ENCODE assay signal across 26 mouse cellular contexts in genomic region chr3:155979636-155980035, GRCm38 (mm10).
A peak's percentile ranks its signal among the peaks of the same experiment; 100 is the strongest.
DNase-seq lines count a peak whose midpoint lies in the region; ATAC-seq and TF ChIP-seq lines count a peak whose summit lies in the region.
"Had no signal": no experiment of that assay in that cellular context is flagged by ENCODE, and none has a peak within 500 bp of the region (broad histone marks: within the 10 kb centered on the region; RNA-seq: fewer than 3 reads in every experiment).

No protein-coding gene starts in this region.

- no peak overlapping the region for H3K4me3 ChIP-seq in hindbrain, embryonic 11.5 days (ENCODE audit: low read depth, low read length)
- H3K4me3 ChIP-seq in hindbrain, embryonic 10.5 days = no peak overlapping the region
- H3K4me3 ChIP-seq in midbrain, embryonic 14.5 days (replicated peaks; ENCODE audit: low read depth, low read length) = no peak overlapping the region
- H3K4me3 ChIP-seq in midbrain, embryonic 11.5 days (ENCODE audit: low read depth, low read length) = no peak overlapping the region
- no peak overlapping the region for H3K4me3 ChIP-seq in forebrain, embryonic 16.5 days (replicated peaks; ENCODE audit: low read length)
- H3K4me3 ChIP-seq in stomach, postnatal 0 days (ENCODE audit: low read depth, low read length) = no peak overlapping the region
- H3K4me3 ChIP-seq: embryonic facial prominence, embryonic 12.5 days; heart, embryonic 13.5 days; kidney, embryonic 15.5 days; left cerebral cortex, adult 2 months; limb, embryonic 12.5 days; liver, embryonic 15.5 days; midbrain, embryonic 10.5 days had no signal

- H3K4me1 ChIP-seq in hindbrain, embryonic 11.5 days (replicated peaks; ENCODE audit: control insufficient read depth, insufficient read depth, low read length) = no peaks in the 10 kb centered on the region
- H3K4me1 ChIP-seq in hindbrain, embryonic 10.5 days (replicated peaks) = no peaks in the 10 kb centered on the region
- H3K4me1 ChIP-seq in midbrain, embryonic 14.5 days (ENCODE audit: control insufficient read depth, insufficient read depth, low read length) = no peaks in the 10 kb centered on the region
- no peaks in the 10 kb centered on the region for H3K4me1 ChIP-seq in midbrain, embryonic 11.5 days (ENCODE audit: control insufficient read depth, insufficient read depth, low read length)
- H3K4me1 ChIP-seq in forebrain, embryonic 16.5 days (replicated peaks; ENCODE audit: control insufficient read depth, insufficient read depth, low read length) = peaks cover 3% of the 10 kb centered on the region; the same call in 1 of the 2 replicates
- H3K4me1 ChIP-seq in stomach, postnatal 0 days (replicated peaks; ENCODE audit: control insufficient read depth, insufficient read depth) = no peaks in the 10 kb centered on the region
- H3K4me1 ChIP-seq: embryonic facial prominence, embryonic 12.5 days; heart, embryonic 13.5 days; kidney, embryonic 15.5 days; limb, embryonic 12.5 days; liver, embryonic 15.5 days; midbrain, embryonic 10.5 days had no signal

- H3K9me3 ChIP-seq in hindbrain, embryonic 11.5 days (ENCODE audit: control insufficient read depth, low read length) = no peaks in the 10 kb centered on the region
- no peaks in the 10 kb centered on the region for H3K9me3 ChIP-seq in hindbrain, embryonic 10.5 days
- no peaks in the 10 kb centered on the region for H3K9me3 ChIP-seq in midbrain, embryonic 14.5 days (ENCODE audit: control insufficient read depth, low read length)
- no peaks in the 10 kb centered on the region for H3K9me3 ChIP-seq in midbrain, embryonic 11.5 days (ENCODE audit: control insufficient read depth, low read length)
- H3K9me3 ChIP-seq in forebrain, embryonic 16.5 days (ENCODE audit: control insufficient read depth, low read length) = no peaks in the 10 kb centered on the region
- no peaks in the 10 kb centered on the region for H3K9me3 ChIP-seq in stomach, postnatal 0 days (ENCODE audit: control insufficient read depth, low read length)
- H3K9me3 ChIP-seq: embryonic facial prominence, embryonic 12.5 days; heart, embryonic 13.5 days; kidney, embryonic 15.5 days; limb, embryonic 12.5 days; liver, embryonic 15.5 days; midbrain, embryonic 10.5 days had no signal

- H3K9ac ChIP-seq in hindbrain, embryonic 11.5 days (ENCODE audit: low read depth, low read length) = no peak overlapping the region
- no peak overlapping the region for H3K9ac ChIP-seq in midbrain, embryonic 14.5 days (replicated peaks; ENCODE audit: low read length)
- H3K9ac ChIP-seq in midbrain, embryonic 11.5 days (ENCODE audit: low read length) = no peak overlapping the region
- H3K9ac ChIP-seq in forebrain, embryonic 16.5 days (replicated peaks; ENCODE audit: low read depth, low read length) = no peak overlapping the region
- no peak overlapping the region for H3K9ac ChIP-seq in stomach, postnatal 0 days (ENCODE audit: low read length)
- H3K9ac ChIP-seq: embryonic facial prominence, embryonic 12.5 days; heart, embryonic 13.5 days; kidney, embryonic 15.5 days; limb, embryonic 12.5 days; liver, embryonic 15.5 days; lung, embryonic 14.5 days had no signal

- 71% methylated on average over 2 of the region's 2 CpGs for WGBS in hindbrain, embryonic 11.5 days
- 83% methylated on average over 2 of the region's 2 CpGs for WGBS in hindbrain, embryonic 10.5 days
- 67% methylated on average over 2 of the region's 2 CpGs for WGBS in midbrain, embryonic 14.5 days
- 84% methylated on average over 2 of the region's 2 CpGs for WGBS in midbrain, embryonic 11.5 days
- WGBS in forebrain, embryonic 16.5 days = 12% methylated on average over 2 of the region's 2 CpGs
- 49% methylated on average over 2 of the region's 2 CpGs for WGBS in stomach, postnatal 0 days

- TF ChIP-seq CTCF in stomach, postnatal 0 days (IDR thresholded peaks at IDR 0.05; ENCODE audit: low read depth) = no peak

- no peak overlapping the region for H3K4me2 ChIP-seq in hindbrain, embryonic 11.5 days (replicated peaks; ENCODE audit: low read depth, low read length)
- no peak overlapping the region for H3K4me2 ChIP-seq in midbrain, embryonic 14.5 days (ENCODE audit: low read length)
- H3K4me2 ChIP-seq in midbrain, embryonic 11.5 days = no peak overlapping the region
- no peak overlapping the region for H3K4me2 ChIP-seq in forebrain, embryonic 16.5 days (ENCODE audit: low read length)
- no peak overlapping the region for H3K4me2 ChIP-seq in stomach, postnatal 0 days (replicated peaks; ENCODE audit: low read depth)
- H3K4me2 ChIP-seq: embryonic facial prominence, embryonic 12.5 days; heart, embryonic 13.5 days; kidney, embryonic 15.5 days; limb, embryonic 12.5 days; liver, embryonic 15.5 days; lung, embryonic 14.5 days had no signal

- H3K27ac ChIP-seq in hindbrain, embryonic 11.5 days (ENCODE audit: low read depth, low read length) = no peak overlapping the region
- no peak overlapping the region for H3K27ac ChIP-seq in hindbrain, embryonic 10.5 days
- H3K27ac ChIP-seq in midbrain, embryonic 14.5 days (replicated peaks; ENCODE audit: low read depth, low read length) = no peak overlapping the region
- no peak overlapping the region for H3K27ac ChIP-seq in midbrain, embryonic 11.5 days (ENCODE audit: low read depth, low read length)
- no peak overlapping the region for H3K27ac ChIP-seq in forebrain, embryonic 16.5 days (ENCODE audit: low read length)
- H3K27ac ChIP-seq in stomach, postnatal 0 days (replicated peaks) = no peak overlapping the region
- H3K27ac ChIP-seq: embryonic facial prominence, embryonic 12.5 days; heart, embryonic 13.5 days; kidney, embryonic 15.5 days; left cerebral cortex, adult 2 months; limb, embryonic 12.5 days; liver, embryonic 15.5 days; midbrain, embryonic 10.5 days had no signal

- peak; percentile 51; the same call in 1 of the 2 replicates for ATAC-seq in hindbrain, embryonic 11.5 days (ENCODE audit: low FRiP score)
- ATAC-seq in midbrain, embryonic 14.5 days (ENCODE audit: low FRiP score, low TSS enrichment) = no peak; the same call in 1 of the 2 replicates
- no peak for ATAC-seq in midbrain, embryonic 11.5 days (ENCODE audit: low FRiP score)
- peak; percentile 79 for ATAC-seq in forebrain, embryonic 16.5 days
- ATAC-seq in megakaryocyte, adult 5-6 weeks (ENCODE audit: poor library complexity, severe bottlenecking) = no peak
- ATAC-seq in stomach, postnatal 0 days (ENCODE audit: low FRiP score, low TSS enrichment) = no peak
- ATAC-seq: CD4-positive, CD25-positive, alpha-beta regulatory T cell, adult 4 months had no signal

- DNase-seq in hindbrain, embryonic 11.5 days (ENCODE audit: low spot score) = no peak
- DNase-seq in hindbrain, embryonic 10.5 days (ENCODE audit: low spot score) = no peak
- peak; percentile 5 for DNase-seq in midbrain, embryonic 14.5 days
- no peak for DNase-seq in midbrain, embryonic 11.5 days (ENCODE audit: low spot score, missing footprints)
- DNase-seq in stomach, postnatal 0 days (ENCODE audit: low spot score) = no peak
- DNase-seq: adrenal gland, postnatal 14 days; cerebellum, adult 11-12 months; cerebellum, adult 9-11 months; embryo, embryonic 11 days; heart, postnatal 10 days; kidney, adult 18-20 months; kidney, postnatal 25 days; lung, embryonic 14.5 days; lung, postnatal 14 days; right cerebral cortex, postnatal 4 days; thymus, postnatal 4 days had no signal

- H3K27me3 ChIP-seq in hindbrain, embryonic 11.5 days (ENCODE audit: control insufficient read depth, insufficient read depth, low read length) = no peaks in the 10 kb centered on the region
- no peaks in the 10 kb centered on the region for H3K27me3 ChIP-seq in hindbrain, embryonic 10.5 days (ENCODE audit: insufficient read depth, poor library complexity, severe bottlenecking)
- H3K27me3 ChIP-seq in midbrain, embryonic 14.5 days (ENCODE audit: control insufficient read depth, insufficient read depth, low read length) = no peaks in the 10 kb centered on the region
- no peaks in the 10 kb centered on the region for H3K27me3 ChIP-seq in midbrain, embryonic 11.5 days (ENCODE audit: control insufficient read depth, insufficient read depth, low read length)
- H3K27me3 ChIP-seq in forebrain, embryonic 16.5 days (replicated peaks; ENCODE audit: control insufficient read depth, insufficient read depth, low read length) = no peaks in the 10 kb centered on the region
- no peaks in the 10 kb centered on the region for H3K27me3 ChIP-seq in stomach, postnatal 0 days (ENCODE audit: control insufficient read depth, insufficient read depth, low read length)
- H3K27me3 ChIP-seq: embryonic facial prominence, embryonic 12.5 days; heart, embryonic 13.5 days; kidney, embryonic 15.5 days; limb, embryonic 12.5 days; liver, embryonic 15.5 days had no signal

- no peaks in the 10 kb centered on the region for H3K36me3 ChIP-seq in hindbrain, embryonic 11.5 days (ENCODE audit: control insufficient read depth, insufficient read depth, low read length)
- no peaks in the 10 kb centered on the region for H3K36me3 ChIP-seq in hindbrain, embryonic 10.5 days
- no peaks in the 10 kb centered on the region for H3K36me3 ChIP-seq in midbrain, embryonic 14.5 days (ENCODE audit: control insufficient read depth, insufficient read depth, low read length)
- H3K36me3 ChIP-seq in midbrain, embryonic 11.5 days (ENCODE audit: control insufficient read depth, insufficient read depth, low read length) = no peaks in the 10 kb centered on the region
- no peaks in the 10 kb centered on the region for H3K36me3 ChIP-seq in forebrain, embryonic 16.5 days (ENCODE audit: control insufficient read depth, insufficient read depth)
- no peaks in the 10 kb centered on the region for H3K36me3 ChIP-seq in stomach, postnatal 0 days (ENCODE audit: control insufficient read depth, insufficient read depth, low read length)
- H3K36me3 ChIP-seq: embryonic facial prominence, embryonic 12.5 days; heart, embryonic 13.5 days; kidney, embryonic 15.5 days; limb, embryonic 12.5 days; liver, embryonic 15.5 days; midbrain, embryonic 10.5 days had no signal

- TF ChIP-seq EP300 in stomach, postnatal 0 days (optimal IDR thresholded peaks at IDR 0.05) = no peak

Comparison
In these comparisons a context has a peak if more than half of its experiments do, and no peak if none do; other contexts are left out.
1. ATAC-seq: peak in hindbrain, embryonic 11.5 days (single experiment) and forebrain, embryonic 16.5 days (single experiment); none in midbrain, embryonic 14.5 days (single experiment), midbrain, embryonic 11.5 days (single experiment), megakaryocyte, adult 5-6 weeks (single experiment) and stomach, postnatal 0 days (single experiment).